Mouse (Mus musculus) left cerebral cortex, adult 18-20 months (tissue): ENCODE data around the gene Hipk2. TPM values are rescaled to one million over a fixed set of nuclear protein-coding genes. Genes with fewer than 3 reads are reported as not detected.

Source experiments
- DNase-seq, 2 experiments: peaks; one replicate each; pipeline ENCODE4 v3.0.0; 2021 to 2022; ENCODE audit warnings: low spot score in 2 of 2, mixed read lengths in 1 of 2
- total RNA-seq, 2 experiments: library from RNA; stranded (reverse); gene quantifications; 2 replicates each; pipeline ENCODE4 v1.2.3; 2021

Hipk2 gene
- total RNA-seq, 2 experiments from 2014 or later = 45.5 to 48.7 TPM

- no peak for DNase-seq
These were observed 7.0 kb downstream of the Hipk2 start for GRCm38 (mm10) chr6:38868974-38869373.

- DNase-seq = no peak
These were observed 8.7 kb downstream of the Hipk2 start for GRCm38 (mm10) chr6:38867291-38867690.

- no peak for DNase-seq
These were observed 9.2 kb downstream of the Hipk2 start for GRCm38 (mm10) chr6:38866761-38867160.

GRCm38 (mm10) chr6:38866357-38866756, 9.6 kb downstream of the Hipk2 start:
- DNase-seq = no peak

GRCm38 (mm10) chr6:38865805-38866204, 10.2 kb downstream of the Hipk2 start:
- no peak for DNase-seq

- DNase-seq = no peak
These were observed 12.4 kb downstream of the Hipk2 start for GRCm38 (mm10) chr6:38863595-38863994.

- DNase-seq = no peak
These were observed 15.7 kb downstream of the Hipk2 start for GRCm38 (mm10) chr6:38860301-38860700.

GRCm38 (mm10) chr6:38859819-38860218, 16.1 kb downstream of the Hipk2 start:
- no peak for DNase-seq

GRCm38 (mm10) chr6:38853561-38853992, 22.4 kb downstream of the Hipk2 start:
- no peak for DNase-seq

- no peak for DNase-seq
These were observed 24.2 kb downstream of the Hipk2 start for GRCm38 (mm10) chr6:38851740-38852139.

GRCm38 (mm10) chr6:38850715-38851259, 25.2 kb downstream of the Hipk2 start:
- DNase-seq = no peak

GRCm38 (mm10) chr6:38847958-38848910, 27.7 kb downstream of the Hipk2 start:
- no peak for DNase-seq

- DNase-seq = no peak
These were observed 28.5 kb downstream of the Hipk2 start for GRCm38 (mm10) chr6:38847447-38847846.

- DNase-seq = no peak
These were observed 29.4 kb downstream of the Hipk2 start for GRCm38 (mm10) chr6:38846330-38847195.

- no peak for DNase-seq
These were observed 30.1 kb downstream of the Hipk2 start for GRCm38 (mm10) chr6:38845876-38846275.

GRCm38 (mm10) chr6:38845117-38845516, 30.8 kb downstream of the Hipk2 start:
- DNase-seq = no peak

- no peak for DNase-seq
These were observed 34.4 kb downstream of the Hipk2 start for GRCm38 (mm10) chr6:38841551-38841950.

- DNase-seq = no peak
These were observed 35.2 kb downstream of the Hipk2 start for GRCm38 (mm10) chr6:38840780-38841179.

GRCm38 (mm10) chr6:38840380-38840779, 35.6 kb downstream of the Hipk2 start:
- peak in 1 of 2 experiments; percentile 11 for DNase-seq

GRCm38 (mm10) chr6:38839891-38840290, 36.1 kb downstream of the Hipk2 start:
- DNase-seq = no peak

GRCm38 (mm10) chr6:38838061-38838460, 37.9 kb downstream of the Hipk2 start:
- DNase-seq = no peak
